Mouse (Mus musculus) kidney, postnatal 25 days (tissue): Measurements from ENCODE around the gene Hepacam.

Experiments used
- DNase-seq, 2 experiments: peaks; one replicate each; pipeline ENCODE4 v3.0.0; 2021; ENCODE audit warnings: mixed read lengths in 2 of 2

The Hepacam gene

GRCm38 (mm10) chr9:37367301-37368080 is at the start of gene Hepacam:
Gene Hepacam (plus strand): TSS chr9:37367351.
- no peak for DNase-seq

GRCm38 (mm10) chr9:37329456-37329855 is 37.7 kb upstream of the Hepacam start:
- no peak for DNase-seq

- DNase-seq, result no peak
Measured at GRCm38 (mm10) chr9:37345406-37345805, 21.7 kb upstream of the Hepacam start.

- peak in 1 of 2 experiments; percentile 22 for DNase-seq
Measured at GRCm38 (mm10) chr9:37347184-37347987, 19.8 kb upstream of the Hepacam start.

- DNase-seq, result peak; percentile 98
Measured at GRCm38 (mm10) chr9:37347988-37348642, 19.0 kb upstream of the Hepacam start, which contains the start of gene Ccdc15. Gene Ccdc15 (minus strand): TSS chr9:37348432.

GRCm38 (mm10) chr9:37349050-37349449 is 18.1 kb upstream of the Hepacam start:
- no peak for DNase-seq

- DNase-seq, result no peak
Measured at GRCm38 (mm10) chr9:37351266-37351665, 15.9 kb upstream of the Hepacam start.

- DNase-seq, result no peak
Measured at GRCm38 (mm10) chr9:37354485-37354884, 12.7 kb upstream of the Hepacam start.

GRCm38 (mm10) chr9:37358713-37359330 is 8.3 kb upstream of the Hepacam start:
- DNase-seq, result no peak

- DNase-seq, result peak; percentile 23 to 47
Measured at GRCm38 (mm10) chr9:37359331-37360220, 7.6 kb upstream of the Hepacam start.

- DNase-seq, result no peak
Measured at GRCm38 (mm10) chr9:37362084-37362483, 5.1 kb upstream of the Hepacam start.

- no peak for DNase-seq
Measured at GRCm38 (mm10) chr9:37362881-37363280, 4.3 kb upstream of the Hepacam start.

- DNase-seq, result no peak
Measured at GRCm38 (mm10) chr9:37363551-37363950, 3.6 kb upstream of the Hepacam start.

GRCm38 (mm10) chr9:37364392-37364791 is 2.8 kb upstream of the Hepacam start:
- DNase-seq, result no peak

- DNase-seq, result no peak
Measured at GRCm38 (mm10) chr9:37365706-37366105, 1.4 kb upstream of the Hepacam start.

GRCm38 (mm10) chr9:37368081-37368830 is 1.1 kb downstream of the Hepacam start:
- peak in 1 of 2 experiments; percentile 45 for DNase-seq

GRCm38 (mm10) chr9:37368860-37369259 is 1.7 kb downstream of the Hepacam start:
- peak; percentile 66 to 75 for DNase-seq

GRCm38 (mm10) chr9:37371232-37371801 is 4.2 kb downstream of the Hepacam start:
- DNase-seq, result no peak

- DNase-seq, result peak in 1 of 2 experiments; percentile 17
Measured at GRCm38 (mm10) chr9:37375718-37376117, 8.6 kb downstream of the Hepacam start.

- no peak for DNase-seq
Measured at GRCm38 (mm10) chr9:37383161-37383560, 16.0 kb downstream of the Hepacam start.
